Mouse (Mus musculus) hindbrain, postnatal 0 days (tissue): Measurements from ENCODE around the gene Ndufb5. TPM values are rescaled to one million over a fixed set of nuclear protein-coding genes. Genes with fewer than 3 reads are reported as not detected.

ENCODE experiments used
- ATAC-seq: fragments of 200-750 bp; cut with Nextera tagmentation; 2 replicates; pipeline ENCODE4 v1.8.0; 2017; ENCODE audit warnings: mild to moderate bottlenecking, moderate TSS enrichment, moderate library complexity
- DNase-seq: peaks from one replicate; pipeline ENCODE4 v3.0.0-alpha.2; 2015; ENCODE audit warnings: low spot score
- H3K27ac ChIP-seq: fragments of 300-500 bp; sonication (generic); 2 replicates; pipeline ENCODE4 v1.5.1; 2014; ENCODE audit warnings: mild to moderate bottlenecking
- H3K27me3 ChIP-seq: fragments of 300-500 bp; sonication (generic); 2 replicates; pipeline ENCODE4 v1.6.1; 2014; ENCODE audit warnings: low read length, mixed read lengths; ENCODE audit not compliant: insufficient read depth
- H3K36me3 ChIP-seq: fragments of 300-500 bp; sonication (generic); 2 replicates; pipeline ENCODE4 v1.6.1; 2014; ENCODE audit warnings: low read length, mixed read lengths; ENCODE audit not compliant: insufficient read depth
- H3K4me1 ChIP-seq: fragments of 300-500 bp; sonication (generic); 2 replicates; pipeline ENCODE4 v1.6.1; 2014; ENCODE audit warnings: antibody characterized with exemption, low read length, mixed read lengths; ENCODE audit not compliant: insufficient read depth
- H3K4me2 ChIP-seq: fragments of 300-500 bp; sonication (generic); 2 replicates; pipeline ENCODE4 v1.6.1; 2014; ENCODE audit warnings: low read depth, mild to moderate bottlenecking, low read length, moderate library complexity, mixed read lengths
- H3K4me3 ChIP-seq: fragments of 300-500 bp; sonication (generic); 2 replicates; pipeline ENCODE4 v1.5.1; 2014; ENCODE audit warnings: low read length
- H3K9ac ChIP-seq: fragments of 300-500 bp; sonication (generic); replicated peaks from 2 replicates; pipeline ENCODE4 v1.6.1; 2014; ENCODE audit warnings: mild to moderate bottlenecking, low read length, moderate library complexity, mixed read lengths
- H3K9me3 ChIP-seq: fragments of 300-500 bp; sonication (generic); 2 replicates; pipeline ENCODE4 v1.6.1; 2016; ENCODE audit warnings: low read length, mixed read lengths
- CTCF ChIP-seq: IDR thresholded peaks from 2 replicates; pipeline ENCODE4 v1.5.1; 2016; ENCODE audit warnings: antibody characterized with exemption, control low read depth, low read depth
- WGBS: fragments of 180-500 bp; shearing (Covaris S2); extraction: QIAGEN DNeasy Blood & Tissue Kit; methylation state at CpG from one replicate; pipeline ENCODE4 v1.1.7; 2014; 5-methylcytosine and 5-hydroxymethylcytosine counted together
- polyA plus RNA-seq: library from polyadenylated mRNA; unstranded; fragments of >200 nt; fragmentation: Nextera tagmentation; extraction: Ambion mirVana; gene quantifications from 2 replicates; pipeline ENCODE4 v1.2.1, GENCODE M21; 2015
- total RNA-seq: library from RNA; depleted of rRNA; stranded (reverse); fragments of >200 nt; gene quantifications from 2 replicates; pipeline ENCODE4 v1.2.3, GENCODE M21; 2014; rRNA removed

Gene Ndufb5
- 494 and 640 TPM in 2 replicates for total RNA-seq
- 397 and 399 TPM in 2 replicates for polyA plus RNA-seq

DNA sequence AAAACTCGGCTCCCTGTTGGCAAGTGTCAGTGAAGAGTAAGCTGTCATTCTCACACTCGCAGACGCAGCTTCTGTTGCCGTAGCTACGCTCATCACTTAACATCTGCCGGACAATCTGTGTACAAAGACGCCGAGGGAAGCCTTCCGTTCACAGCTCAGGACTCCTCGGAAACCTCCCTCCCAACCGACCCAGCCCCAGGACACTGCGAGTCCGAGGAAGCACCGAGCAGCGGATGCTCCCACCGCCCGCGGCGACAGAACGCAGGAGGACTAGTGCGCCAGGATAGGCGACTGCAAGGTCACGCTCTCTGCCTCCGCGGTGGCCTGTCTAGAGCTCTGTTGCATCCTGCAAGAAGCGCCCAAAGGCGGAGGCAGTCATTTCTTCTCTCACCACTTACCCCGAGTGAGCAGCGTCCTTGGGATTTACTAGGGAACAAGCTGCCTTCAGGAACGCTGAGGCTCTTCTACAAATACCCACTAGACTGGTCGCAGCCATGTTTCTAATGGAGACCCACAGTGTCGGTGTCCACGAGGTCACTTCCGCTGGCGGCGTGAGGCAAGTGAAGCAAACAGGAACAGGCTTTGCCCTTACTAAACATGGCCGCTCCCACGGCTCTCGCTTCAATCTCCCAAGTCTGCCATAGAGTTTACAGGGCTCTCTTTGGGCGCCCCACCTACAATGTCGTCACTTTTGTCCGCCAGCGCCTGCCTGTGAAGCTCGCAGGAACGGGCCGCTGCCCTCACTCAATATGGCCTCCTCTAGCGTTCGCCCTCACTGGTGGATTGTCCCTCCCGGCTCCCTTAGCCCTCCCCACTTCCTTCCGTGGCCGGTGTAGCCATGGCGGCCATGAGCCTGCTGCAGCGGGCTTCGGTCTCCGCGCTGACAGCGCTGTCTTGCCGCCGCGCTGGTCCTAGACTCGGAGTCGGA lies at the start of gene Ndufb5:
Ndufb5 (plus strand) TSS at position 747 of the 928 bp plus-strand sequence.
- ATAC-seq (peak; percentile 99), DNase-seq (peak; percentile 99)
- no peaks in the 10 kb centered on the region for H3K27me3 ChIP-seq
- TF ChIP-seq CTCF, result no peak
- H3K9ac ChIP-seq, result peak within 1 kb of the TSS; percentile 85
- peaks cover 17% of the 10 kb centered on the region for H3K36me3 ChIP-seq
- H3K4me3 ChIP-seq, result peak within 1 kb of the TSS; percentile 93
- peak within 1 kb of the TSS; percentile 91 for H3K4me2 ChIP-seq
- peaks cover 16% of the 10 kb centered on the region for H3K4me1 ChIP-seq
- under 1% methylated on average over 62 of the region's 62 CpGs for WGBS
- peak within 1 kb of the TSS; percentile 93 for H3K27ac ChIP-seq
- H3K9me3 ChIP-seq, result no peaks in the 10 kb centered on the region

GRCm38 (mm10) chr3:32687156-32687555 lies 49.6 kb upstream of the Ndufb5 start:
- DNase-seq (no peak), ATAC-seq (no peak)
- 79% methylated on average over 4 of the region's 4 CpGs for WGBS
- no peaks in the 10 kb centered on the region for H3K36me3 ChIP-seq
- no peaks in the 10 kb centered on the region for H3K27me3 ChIP-seq
- H3K4me3 ChIP-seq, result no peak overlapping the region
- no peaks in the 10 kb centered on the region for H3K9me3 ChIP-seq
- no peak overlapping the region for H3K4me2 ChIP-seq
- H3K9ac ChIP-seq, result no peak overlapping the region
- TF ChIP-seq CTCF, result peak; percentile 25; the same call in 1 of the 2 replicates
- H3K4me1 ChIP-seq, result no peaks in the 10 kb centered on the region
- H3K27ac ChIP-seq, result no peak overlapping the region

- H3K4me2 ChIP-seq, result no peak overlapping the region
- H3K9me3 ChIP-seq, result no peaks in the 10 kb centered on the region
- no peak overlapping the region for H3K27ac ChIP-seq
- WGBS, result 83% methylated on average over 9 of the region's 9 CpGs
- no peak overlapping the region for H3K9ac ChIP-seq
- TF ChIP-seq CTCF, result no peak
- no peaks in the 10 kb centered on the region for H3K36me3 ChIP-seq
- H3K27me3 ChIP-seq, result no peaks in the 10 kb centered on the region
- no peak overlapping the region for H3K4me3 ChIP-seq
- ATAC-seq (no peak), DNase-seq (no peak)
- no peaks in the 10 kb centered on the region for H3K4me1 ChIP-seq
Measured at GRCm38 (mm10) chr3:32689567-32689999, 47.2 kb upstream of the Ndufb5 start.

DNA sequence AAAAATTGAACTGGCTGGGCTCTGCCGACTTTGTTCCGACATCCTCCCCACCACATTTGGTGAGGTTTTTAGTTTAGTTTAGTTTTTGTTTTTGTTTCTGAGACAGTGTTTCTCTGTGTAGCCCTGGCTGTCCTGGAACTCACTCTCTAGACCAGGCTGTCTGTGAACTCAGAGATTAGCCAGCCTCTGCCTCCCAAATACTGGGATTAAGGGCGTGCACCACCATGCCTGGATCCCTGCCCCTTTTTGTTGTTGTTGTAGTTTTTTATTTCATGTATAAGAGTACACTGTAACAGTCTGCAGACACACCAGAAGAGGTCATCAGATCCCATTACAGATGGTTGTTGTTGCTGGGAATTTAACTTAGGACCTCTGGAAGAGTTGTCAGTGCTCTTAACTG lies 46.8 kb upstream of the Ndufb5 start:
- 86% methylated on average over 3 of the region's 3 CpGs for WGBS
- Histone ChIP-seq H3K4me2 (no peak overlapping the region), H3K27me3 (no peaks in the 10 kb centered on the region), H3K9me3 (no peaks in the 10 kb centered on the region), H3K27ac (no peak overlapping the region), H3K9ac (no peak overlapping the region), H3K4me1 (no peaks in the 10 kb centered on the region), H3K4me3 (no peak overlapping the region), H3K36me3 (no peaks in the 10 kb centered on the region)
- ATAC-seq, result no peak
- no peak for TF ChIP-seq CTCF
- DNase-seq, result no peak

DNA sequence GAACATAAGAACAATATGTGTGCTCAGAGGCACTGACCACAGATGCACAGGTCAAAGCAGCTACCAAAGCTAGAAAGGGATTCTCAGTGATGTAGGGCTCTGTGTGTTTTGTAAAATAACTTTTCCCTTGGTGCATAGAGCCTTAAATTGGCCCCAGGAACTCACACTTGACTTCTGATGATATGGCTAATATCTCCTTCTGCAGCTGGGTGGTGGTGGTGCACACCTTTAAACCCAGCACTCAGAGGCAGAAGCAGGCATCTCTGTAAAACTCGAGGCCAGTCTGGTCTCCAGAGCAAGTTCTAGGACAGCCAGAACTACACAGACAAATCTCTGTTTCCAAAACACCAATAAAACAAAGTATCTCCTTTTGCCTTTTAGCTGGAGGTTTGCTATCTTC lies 45.9 kb upstream of the Ndufb5 start:
- ATAC-seq, result no peak
- Histone ChIP-seq H3K4me2 (no peak overlapping the region), H3K9ac (no peak overlapping the region), H3K4me3 (no peak overlapping the region), H3K27ac (no peak overlapping the region), H3K4me1 (no peaks in the 10 kb centered on the region), H3K9me3 (no peaks in the 10 kb centered on the region), H3K36me3 (no peaks in the 10 kb centered on the region), H3K27me3 (no peaks in the 10 kb centered on the region)
- 43% methylated on average over 1 of the region's 1 CpGs for WGBS
- TF ChIP-seq CTCF, result no peak
- no peak for DNase-seq

DNA sequence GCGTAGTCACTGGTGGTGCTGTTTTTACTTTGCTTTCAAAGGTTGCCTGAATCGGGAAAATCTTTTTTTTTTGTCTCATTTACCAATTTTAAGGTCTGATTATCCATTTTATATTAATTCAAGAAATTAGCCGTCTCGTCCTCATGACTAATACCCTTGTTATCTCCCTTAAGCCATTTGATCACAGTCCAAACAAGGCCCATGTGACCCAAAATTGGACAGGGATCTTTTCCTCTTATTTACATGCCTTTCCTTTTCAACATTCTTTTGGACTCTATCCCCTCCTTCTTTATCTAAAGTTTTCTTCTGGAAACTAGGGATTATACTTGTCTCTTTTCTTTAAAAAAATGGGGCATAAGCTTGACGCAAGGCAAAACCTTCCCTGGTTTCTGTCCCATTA lies 44.9 kb upstream of the Ndufb5 start:
- DNase-seq (no peak), ATAC-seq (no peak)
- no peak for TF ChIP-seq CTCF
- Histone ChIP-seq H3K9ac (no peak overlapping the region), H3K36me3 (no peaks in the 10 kb centered on the region), H3K27me3 (no peaks in the 10 kb centered on the region), H3K9me3 (no peaks in the 10 kb centered on the region), H3K27ac (no peak overlapping the region), H3K4me3 (no peak overlapping the region), H3K4me2 (no peak overlapping the region), H3K4me1 (no peaks in the 10 kb centered on the region)
- 79% methylated on average over 5 of the region's 5 CpGs for WGBS

DNA sequence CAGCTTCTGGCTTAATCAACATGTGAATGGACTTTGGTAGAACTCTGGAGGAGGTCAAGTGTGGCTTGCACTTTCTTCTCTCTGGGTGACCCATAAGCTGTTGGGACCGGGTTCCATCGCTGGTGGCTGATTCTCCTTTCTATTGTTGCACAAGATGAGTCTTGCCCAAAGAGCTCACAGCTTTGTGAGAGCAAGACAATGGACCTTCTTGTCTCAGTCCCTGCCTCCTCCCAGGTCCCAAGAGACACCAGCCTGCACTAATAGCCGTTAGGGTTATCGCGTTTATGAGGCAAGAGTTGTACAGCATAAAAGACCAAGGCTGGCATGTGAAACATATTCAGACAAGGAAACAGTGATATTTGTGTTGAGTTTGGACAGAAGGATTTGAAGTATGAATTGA lies 42.6 kb upstream of the Ndufb5 start:
- no peaks in the 10 kb centered on the region for H3K9me3 ChIP-seq
- no peaks in the 10 kb centered on the region for H3K27me3 ChIP-seq
- H3K4me1 ChIP-seq, result no peaks in the 10 kb centered on the region
- TF ChIP-seq CTCF, result no peak
- DNase-seq (no peak), ATAC-seq (no peak)
- 53% methylated on average over 5 of the region's 5 CpGs for WGBS
- H3K9ac ChIP-seq, result no peak overlapping the region
- no peak overlapping the region for H3K4me2 ChIP-seq
- H3K27ac ChIP-seq, result no peak overlapping the region
- no peaks in the 10 kb centered on the region for H3K36me3 ChIP-seq
- no peak overlapping the region for H3K4me3 ChIP-seq
